Mouse (Mus musculus) cerebellum, adult 2 months (tissue): Measurements from ENCODE around the gene Kcnj6. TPM values are rescaled to one million over a fixed set of nuclear protein-coding genes. Genes with fewer than 3 reads are reported as not detected.
A peak's percentile ranks its signal among the peaks of the same experiment; 100 is the strongest.

ENCODE experiments used
- DNase-seq, 2 experiments: peaks; one replicate each; pipeline ENCODE4 v3.0.0; 2021
- H3K27ac ChIP-seq: fragments of 200-500 bp; 2 replicates; pipeline ENCODE4 v1.5.1; 2012; ENCODE audit warnings: low read length, control low read depth, inconsistent platforms; ENCODE audit not compliant: insufficient read depth
- H3K27me3 ChIP-seq: fragments of 200-500 bp; 2 replicates; pipeline ENCODE4 v1.6.1; 2012; ENCODE audit warnings: inconsistent platforms, mild to moderate bottlenecking, low read length, moderate library complexity; ENCODE audit not compliant: control insufficient read depth, insufficient read depth
- H3K4me1 ChIP-seq: fragments of 200-500 bp; 2 replicates; pipeline ENCODE4 v1.6.1; 2011; ENCODE audit warnings: low read length; ENCODE audit not compliant: control insufficient read depth, insufficient read depth
- H3K4me3 ChIP-seq: fragments of 200-500 bp; replicated peaks from 2 replicates; pipeline ENCODE3; 2011; ENCODE audit warnings: mild to moderate bottlenecking, low read depth, low read length, control low read depth; ENCODE audit not compliant: insufficient read depth
- CTCF ChIP-seq: fragments of 200-500 bp; IDR thresholded peaks from 2 replicates; pipeline ENCODE4 v1.5.1; 2011; ENCODE audit warnings: low read depth, mild to moderate bottlenecking, control low read depth, low read length, moderate library complexity, borderline replicate concordance; ENCODE audit not compliant: insufficient read depth
- POLR2A ChIP-seq: fragments of 200-500 bp; IDR thresholded peaks from 2 replicates; pipeline ENCODE4 v1.6.1; 2011; ENCODE audit warnings: low read length, control low read depth, borderline replicate concordance; ENCODE audit not compliant: insufficient read depth
- WGBS: fragments of 180-500 bp; shearing (Covaris S2); methylation state at CpG from one replicate; pipeline ENCODE4 v1.1.7; 2018; 5-methylcytosine and 5-hydroxymethylcytosine counted together
- polyA plus RNA-seq: library from polyadenylated mRNA; depleted of rRNA; stranded (reverse); fragments of >200 nt; gene quantifications from 2 replicates; pipeline ENCODE4 v1.2.3, GENCODE M21; 2012

Gene Kcnj6
- polyA plus RNA-seq, 1 experiment, result 11.6 TPM

DNA sequence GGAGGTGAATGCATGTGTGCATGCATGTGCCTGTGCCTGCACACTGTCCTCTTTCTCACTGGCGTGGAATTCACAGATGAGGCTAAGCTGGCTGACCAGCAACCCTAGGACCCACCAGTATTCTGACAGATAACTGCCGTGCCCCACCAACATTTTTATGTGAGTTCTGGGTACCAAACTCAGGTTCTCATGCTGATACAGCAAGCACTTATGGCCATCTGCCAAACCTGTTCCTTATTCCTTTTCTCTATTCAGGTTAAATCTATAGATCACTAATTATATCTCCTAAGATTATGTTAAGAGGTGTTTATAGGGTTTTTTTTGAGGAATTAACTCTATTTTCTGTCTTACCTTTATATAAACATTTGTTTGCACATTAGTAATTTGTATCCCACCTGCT lies 29.0 kb downstream of the Kcnj6 start:
- no peaks in the 10 kb centered on the region for H3K27me3 ChIP-seq
- WGBS, result 38% methylated on average over 2 of the region's 2 CpGs
- H3K4me3 ChIP-seq, result no peak overlapping the region
- peaks cover 24% of the 10 kb centered on the region for H3K4me1 ChIP-seq
- peak overlapping the region; percentile 37 for H3K27ac ChIP-seq
- DNase-seq, result peak in 1 of 2 experiments; percentile 34
- no peak for TF ChIP-seq POLR2A
- TF ChIP-seq CTCF, result no peak

GRCm38 (mm10) chr16:94957156-94957828 lies 40.2 kb downstream of the Kcnj6 start:
- Histone ChIP-seq H3K27ac (peak overlapping the region; percentile 24; the same call in 1 of the 2 replicates), H3K27me3 (no peaks in the 10 kb centered on the region), H3K4me1 (peaks cover 11% of the 10 kb centered on the region), H3K4me3 (no peak overlapping the region)
- peak; percentile 48 to 50 for DNase-seq
- WGBS, result 27% methylated on average over 9 of the region's 9 CpGs
- TF ChIP-seq POLR2A, result no peak

DNA sequence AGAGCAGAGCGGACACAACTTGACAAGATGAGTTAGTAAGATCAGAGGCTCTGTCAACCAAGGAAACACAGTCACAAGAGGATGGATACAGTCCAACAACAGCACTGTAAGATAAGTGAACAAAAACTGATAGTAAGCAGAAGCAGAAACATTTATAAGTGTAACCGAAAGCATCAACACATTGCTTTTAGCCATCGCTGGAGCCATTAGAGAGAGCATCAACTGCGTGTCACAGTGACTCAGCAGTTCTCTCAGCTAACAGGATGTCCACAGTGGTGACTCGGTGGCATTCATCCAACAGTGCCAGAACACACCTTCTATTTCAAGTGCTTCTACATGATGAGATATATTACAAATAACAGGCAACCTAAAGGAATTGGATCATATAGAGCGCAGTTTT lies 41.1 kb downstream of the Kcnj6 start:
- TF ChIP-seq POLR2A, result no peak
- no peak for TF ChIP-seq CTCF
- no peaks in the 10 kb centered on the region for H3K27me3 ChIP-seq
- no peak overlapping the region for H3K27ac ChIP-seq
- peaks cover 14% of the 10 kb centered on the region for H3K4me1 ChIP-seq
- peak; percentile 46 to 72 for DNase-seq
- no peak overlapping the region for H3K4me3 ChIP-seq
- WGBS, result 54% methylated on average over 6 of the region's 6 CpGs

DNA sequence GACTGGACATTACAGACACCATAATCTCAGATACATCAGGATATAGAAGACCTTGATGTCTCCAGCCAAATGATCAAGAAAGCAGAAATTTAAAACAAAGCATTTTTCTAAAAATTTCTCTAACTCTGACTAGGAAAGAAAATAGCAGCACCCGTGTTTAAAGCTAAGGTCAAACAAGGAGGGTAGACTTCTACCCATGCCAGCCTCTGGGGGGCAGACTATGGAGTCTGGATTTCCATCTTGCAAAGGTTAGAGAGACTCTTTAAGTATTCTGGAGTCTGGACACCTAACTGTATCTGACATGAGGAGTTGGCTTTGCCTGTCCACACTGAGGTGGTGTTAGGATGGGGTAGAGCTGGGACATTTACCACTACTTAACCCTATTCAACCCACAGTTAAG lies 44.2 kb downstream of the Kcnj6 start:
- no peak for TF ChIP-seq POLR2A
- no peak for TF ChIP-seq CTCF
- H3K27ac ChIP-seq, result no peak overlapping the region
- no peaks in the 10 kb centered on the region for H3K27me3 ChIP-seq
- no peak for DNase-seq
- H3K4me3 ChIP-seq, result no peak overlapping the region
- peaks cover 20% of the 10 kb centered on the region for H3K4me1 ChIP-seq
- WGBS, result 95% methylated on average over 1 of the region's 1 CpGs

- Histone ChIP-seq H3K27me3 (no peaks in the 10 kb centered on the region), H3K4me1 (peaks cover 17% of the 10 kb centered on the region), H3K4me3 (no peak overlapping the region), H3K27ac (no peak overlapping the region)
- TF ChIP-seq POLR2A (no peak), CTCF (no peak)
- DNase-seq, result peak; percentile 55 to 66
- WGBS, result 23% methylated on average over 7 of the region's 7 CpGs
Observed at GRCm38 (mm10) chr16:94949172-94949571, 48.3 kb downstream of the Kcnj6 start.

DNA sequence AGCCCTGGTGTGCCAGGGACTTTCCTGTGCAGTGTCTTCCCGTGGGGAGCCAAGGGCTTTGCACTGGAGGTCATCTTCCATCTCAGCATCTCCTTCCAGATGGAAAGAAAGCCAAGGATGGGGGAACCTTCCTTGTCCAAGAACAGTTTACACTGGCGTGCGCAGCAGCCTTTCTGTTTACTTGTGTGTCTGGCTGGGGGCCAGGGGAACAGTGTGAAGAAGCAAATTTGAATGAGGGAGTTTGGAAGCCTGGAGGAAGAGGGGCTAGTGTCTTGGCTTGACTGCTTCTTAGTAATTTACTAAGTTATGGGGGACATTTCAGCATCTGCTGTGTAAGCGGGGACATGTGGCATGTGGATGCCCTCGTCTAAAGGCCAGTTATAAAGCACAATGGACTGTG lies 50.7 kb downstream of the Kcnj6 start:
- TF ChIP-seq CTCF (no peak), POLR2A (no peak)
- 36% methylated on average over 5 of the region's 5 CpGs for WGBS
- H3K4me1 ChIP-seq, result peaks cover 20% of the 10 kb centered on the region

GRCm38 (mm10) chr16:94932702-94933101 lies 64.8 kb downstream of the Kcnj6 start:
- Histone ChIP-seq H3K4me3 (no peak overlapping the region), H3K4me1 (peaks cover 20% of the 10 kb centered on the region), H3K27ac (peak overlapping the region; percentile 68), H3K27me3 (no peaks in the 10 kb centered on the region)
- peak; percentile 35 to 45 for DNase-seq
- TF ChIP-seq POLR2A, result no peak
- TF ChIP-seq CTCF, result no peak
- WGBS, result 59% methylated on average over 8 of the region's 8 CpGs

More for the DNA sequence above, 50.7 kb downstream of the Kcnj6 start:
- DNase-seq, result peak in 1 of 2 experiments; percentile 34
- no peak overlapping the region for H3K4me3 ChIP-seq
- no peaks in the 10 kb centered on the region for H3K27me3 ChIP-seq
- 0 out of 2 replicates have a peak overlapping the region, but pooled peaks have one; percentile 36 for H3K27ac ChIP-seq
